Mouse (Mus musculus): ENCODE measurements around the gene Crkl.

The Crkl gene

GRCm38 (mm10) chr16:17528276-17528675 is 76.5 kb downstream of the Crkl start:
- no peak for DNase-seq (ENCODE audit: low read depth, low spot score)

GRCm38 (mm10) chr16:17529981-17530586 is 78.3 kb downstream of the Crkl start:
- DNase-seq (ENCODE audit: low read depth, low spot score) = no peak

GRCm38 (mm10) chr16:17530640-17531288 is 79.0 kb downstream of the Crkl start, which contains the start of gene Thap7:
Gene Thap7, minus strand, starts transcription at chr16:17531136.
- peak; percentile 95 for DNase-seq (ENCODE audit: low read depth, low spot score)

GRCm38 (mm10) chr16:17532271-17532670 is 80.5 kb downstream of the Crkl start:
- DNase-seq (ENCODE audit: low read depth, low spot score) = no peak

- no peak for DNase-seq (ENCODE audit: low read depth, low spot score)
Measured at GRCm38 (mm10) chr16:17532676-17533329, 81.0 kb downstream of the Crkl start.

GRCm38 (mm10) chr16:17536584-17536983 is 84.8 kb downstream of the Crkl start:
- no peak for DNase-seq (ENCODE audit: low read depth, low spot score)

All from telencephalon, adult 2 months (tissue).